Mouse (Mus musculus) small intestine, adult 10 weeks (tissue): ENCODE results near the gene Meig1. TPM values are rescaled to one million over a fixed set of nuclear protein-coding genes. Genes with fewer than 3 reads are reported as not detected.

ENCODE experiments used
- polyA plus RNA-seq: library from polyadenylated mRNA; stranded (reverse); fragments of 350-450 nt; fragmentation: Illumina TruSeq; extraction: RNeasy Lipid Tissue Mini Kit (QIAGEN cat#74804); gene quantifications from one replicate; pipeline ENCODE4 v1.2.3, GENCODE M21; 2014; ENCODE audit warnings: low replicate concordance

The Meig1 gene
- not detected for polyA plus RNA-seq

GRCm38 (mm10) chr2:3422548-3422947 lies at the start of gene Meig1:
Gene Meig1 (minus strand): TSS chr2:3422648.

GRCm38 (mm10) chr2:3423841-3424578 lies 1.6 kb upstream of the Meig1 start, which contains the start of gene Dclre1c:
Gene Dclre1c (plus strand): TSS chr2:3424131.

DNA sequence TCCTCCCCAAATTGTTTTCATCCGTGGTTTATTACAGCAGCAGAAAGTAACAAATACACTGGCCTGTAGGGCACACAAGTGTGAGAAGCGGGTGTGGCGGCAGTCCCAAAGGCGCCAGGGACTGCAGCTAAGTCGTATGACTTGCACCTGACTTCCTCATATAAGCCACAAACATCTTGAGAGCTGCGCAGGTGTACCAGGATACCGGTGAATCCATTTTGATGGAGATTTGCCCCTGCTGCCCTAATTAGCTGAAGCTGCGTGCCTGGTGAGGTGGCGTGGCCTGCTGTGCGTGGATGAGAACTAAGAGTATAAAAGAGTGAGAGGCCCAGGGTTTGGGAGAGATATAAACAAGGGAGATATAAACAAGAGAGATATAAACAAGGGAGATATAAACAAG lies 25.3 kb downstream of the Meig1 start, which contains the start of gene Olah:
TSS of gene Olah (minus strand) at position 101 of the 400 bp plus-strand sequence.

Other genes with a start within 250 kb of the Meig1 start
- 24.8 TPM for gene Nmt2, start 138.4 kb downstream of the Meig1 start, polyA plus RNA-seq
- 10.9 TPM for gene Rpp38, start 90.0 kb downstream of the Meig1 start, polyA plus RNA-seq
- not detected for gene Acbd7, start 86.5 kb downstream of the Meig1 start, polyA plus RNA-seq
- gene Olah, start 25.4 kb downstream of the Meig1 start, polyA plus RNA-seq = not detected
- gene Dclre1c, start 1.5 kb upstream of the Meig1 start, polyA plus RNA-seq = 14.0 TPM
- 6.9 TPM for gene Suv39h2, start 52.4 kb upstream of the Meig1 start, polyA plus RNA-seq
- gene Gm45902, start 90.1 kb upstream of the Meig1 start, polyA plus RNA-seq = 1.8 TPM
- 47.7 TPM for gene Hspa14, start 90.2 kb upstream of the Meig1 start, polyA plus RNA-seq
- 0.82 TPM for gene Cdnf, start 90.4 kb upstream of the Meig1 start, polyA plus RNA-seq
- 83.4 TPM for gene Fam107b, start 147.8 kb upstream of the Meig1 start, polyA plus RNA-seq